Mouse (Mus musculus) forebrain, embryonic 16.5 days (tissue): ENCODE measurements around the gene Wipf1. TPM values are rescaled to one million over a fixed set of nuclear protein-coding genes. Genes with fewer than 3 reads are reported as not detected.

ENCODE experiments used
- ATAC-seq: fragments of 200-750 bp; cut with Nextera tagmentation; 2 replicates; pipeline ENCODE4 v1.8.0; 2017; ENCODE audit warnings: mild to moderate bottlenecking, moderate library complexity
- H3K27ac ChIP-seq: fragments of 300-500 bp; sonication (generic); 2 replicates; pipeline ENCODE4 v1.5.1; 2014; ENCODE audit warnings: low read length, control low read depth
- H3K27me3 ChIP-seq: fragments of 300-500 bp; sonication (generic); replicated peaks from 2 replicates; pipeline ENCODE4 v1.6.1; 2014; ENCODE audit warnings: low read length; ENCODE audit not compliant: control insufficient read depth, insufficient read depth
- H3K36me3 ChIP-seq: fragments of 300-500 bp; sonication (generic); 2 replicates; pipeline ENCODE4 v1.6.1; 2014; ENCODE audit not compliant: control insufficient read depth, insufficient read depth
- H3K4me1 ChIP-seq: fragments of 300-500 bp; sonication (generic); replicated peaks from 2 replicates; pipeline ENCODE4 v1.6.1; 2014; ENCODE audit warnings: low read length; ENCODE audit not compliant: control insufficient read depth, insufficient read depth
- H3K4me2 ChIP-seq: fragments of 300-500 bp; sonication (generic); 2 replicates; pipeline ENCODE4 v1.6.1; 2014; ENCODE audit warnings: mild to moderate bottlenecking, low read length, control low read depth
- H3K4me3 ChIP-seq: fragments of 300-500 bp; sonication (generic); replicated peaks from 2 replicates; pipeline ENCODE4 v1.5.1; 2014; ENCODE audit warnings: mild to moderate bottlenecking, low read length, control low read depth
- H3K9ac ChIP-seq: fragments of 300-500 bp; sonication (generic); replicated peaks from 2 replicates; pipeline ENCODE4 v1.6.1; 2014; ENCODE audit warnings: low read depth, low read length, control low read depth
- H3K9me3 ChIP-seq: fragments of 300-500 bp; sonication (generic); 2 replicates; pipeline ENCODE4 v1.6.1; 2016; ENCODE audit warnings: low read length; ENCODE audit not compliant: control insufficient read depth
- WGBS: fragments of 180-500 bp; shearing (Covaris S2); extraction: QIAGEN DNeasy Blood & Tissue Kit; methylation state at CpG from one replicate; pipeline ENCODE4 v1.1.7; 2014; 5-methylcytosine and 5-hydroxymethylcytosine counted together
- polyA plus RNA-seq: library from polyadenylated mRNA; unstranded; fragments of >200 nt; fragmentation: Nextera tagmentation; extraction: Ambion mirVana; gene quantifications from 2 replicates; pipeline ENCODE4 v1.2.1, GENCODE M21; 2015

Wipf1 gene
- polyA plus RNA-seq, 1 experiment from 2014 or later = 1.8 TPM

DNA sequence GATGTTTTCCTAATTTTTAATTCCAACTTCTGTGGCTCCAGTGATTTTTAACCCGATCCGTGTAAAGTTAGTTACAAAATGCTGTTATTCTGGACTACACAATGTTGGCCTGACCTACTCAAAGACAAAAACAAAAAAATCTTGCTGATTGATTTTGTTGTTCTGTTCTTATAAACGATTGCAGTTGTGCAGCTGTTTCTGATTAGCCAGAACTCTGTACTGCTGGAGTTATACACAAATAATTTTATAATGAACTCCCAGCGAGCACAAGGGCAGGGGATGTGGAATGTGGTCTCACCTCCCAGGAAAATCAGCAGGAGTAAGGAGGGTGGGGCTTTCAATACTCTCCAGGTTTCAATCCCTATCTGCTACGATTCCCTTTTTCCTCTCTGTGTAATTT lies 10.6 kb downstream of the Wipf1 start:
- 88% methylated on average over 5 of the region's 5 CpGs for WGBS
- ATAC-seq = no peak

DNA sequence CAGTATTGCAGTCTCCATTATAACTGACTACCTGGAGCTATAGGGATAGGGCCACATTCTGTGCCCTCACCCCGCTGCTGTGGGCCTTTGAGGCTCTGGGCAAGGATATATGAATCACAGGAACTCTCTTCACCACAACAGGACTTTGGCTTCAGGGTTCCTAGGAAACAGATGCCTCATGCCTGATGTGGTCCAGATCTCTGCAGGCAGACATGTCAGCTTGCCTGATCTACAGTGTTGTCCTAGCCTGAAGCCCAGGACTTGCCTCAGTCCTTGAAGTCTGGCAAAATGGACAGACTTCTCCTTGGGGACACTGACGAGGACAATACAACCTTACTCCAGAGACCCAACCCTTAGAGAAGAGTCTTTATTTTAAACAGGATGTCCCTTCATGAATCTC lies 11.2 kb downstream of the Wipf1 start:
- 94% methylated on average over 2 of the region's 2 CpGs for WGBS
- ATAC-seq = no peak
- H3K4me1 ChIP-seq = no peaks in the 10 kb centered on the region
- no peak overlapping the region for H3K27ac ChIP-seq
- H3K4me2 ChIP-seq = no peak overlapping the region
- no peaks in the 10 kb centered on the region for H3K27me3 ChIP-seq
- H3K4me3 ChIP-seq = no peak overlapping the region
- H3K36me3 ChIP-seq = no peaks in the 10 kb centered on the region
- H3K9me3 ChIP-seq = no peaks in the 10 kb centered on the region
- H3K9ac ChIP-seq = no peak overlapping the region

More for the DNA sequence above, 10.6 kb downstream of the Wipf1 start:
- H3K9ac ChIP-seq = no peak overlapping the region
- no peaks in the 10 kb centered on the region for H3K27me3 ChIP-seq
- no peaks in the 10 kb centered on the region for H3K4me1 ChIP-seq
- H3K4me3 ChIP-seq = no peak overlapping the region
- no peaks in the 10 kb centered on the region for H3K9me3 ChIP-seq
- no peak overlapping the region for H3K27ac ChIP-seq
- H3K36me3 ChIP-seq = no peaks in the 10 kb centered on the region
- H3K4me2 ChIP-seq = no peak overlapping the region

DNA sequence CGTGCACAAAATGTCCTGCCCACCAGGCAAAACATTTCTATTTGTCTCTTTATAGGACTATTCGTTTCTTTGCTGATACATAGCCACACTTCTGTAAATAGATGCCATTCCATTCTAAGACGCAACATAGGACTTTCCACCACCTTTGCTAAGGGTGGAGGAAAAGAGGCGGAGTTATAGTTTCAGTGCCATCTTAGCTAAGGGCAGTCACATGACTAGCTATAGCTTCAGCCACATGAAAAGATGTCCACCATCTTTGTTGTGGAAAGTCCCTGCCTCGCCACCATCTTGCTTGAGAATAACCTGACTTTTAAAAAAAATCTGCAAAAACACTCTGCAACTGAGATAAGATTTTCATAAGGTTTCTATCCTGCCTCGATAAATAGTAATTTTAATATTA lies 15.4 kb downstream of the Wipf1 start:
- 0 out of 2 replicates have a peak, but pooled peaks cover 3% of the 10 kb centered on the region for H3K4me1 ChIP-seq
- ATAC-seq = no peak
- no peak overlapping the region for H3K4me2 ChIP-seq
- H3K27me3 ChIP-seq = no peaks in the 10 kb centered on the region
- H3K9ac ChIP-seq = no peak overlapping the region
- H3K9me3 ChIP-seq = no peaks in the 10 kb centered on the region
- no peaks in the 10 kb centered on the region for H3K36me3 ChIP-seq
- WGBS = 91% methylated on average over 6 of the region's 6 CpGs
- no peak overlapping the region for H3K27ac ChIP-seq
- H3K4me3 ChIP-seq = no peak overlapping the region

DNA sequence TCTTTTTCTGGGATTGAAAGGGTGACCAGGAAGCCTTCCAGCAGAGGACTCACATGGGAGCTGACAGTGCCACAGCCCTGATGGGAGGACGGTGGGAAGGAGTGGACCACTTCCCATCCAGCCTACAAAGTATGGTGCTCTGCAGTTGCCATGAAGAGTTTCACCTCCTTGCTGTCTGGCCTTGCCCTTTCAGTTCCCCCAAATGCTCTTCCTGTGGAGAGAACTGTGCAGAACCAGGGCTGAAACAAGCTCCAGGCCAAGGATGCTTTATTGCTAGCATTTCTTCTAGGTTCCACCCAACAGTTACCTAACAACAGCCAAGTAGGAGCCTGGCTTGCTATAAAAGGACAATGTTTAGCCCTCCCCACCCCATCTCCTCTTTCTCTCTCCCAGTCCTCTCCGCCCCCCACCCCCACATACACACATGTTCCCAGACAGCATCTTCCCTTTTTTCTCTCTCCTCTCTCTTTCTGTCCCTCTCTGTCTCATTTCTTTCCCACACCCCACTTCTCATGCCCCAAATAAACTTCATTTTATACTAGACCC lies 16.3 kb downstream of the Wipf1 start:
- Histone ChIP-seq H3K4me3 (no peak overlapping the region), H3K9me3 (no peaks in the 10 kb centered on the region), H3K4me2 (no peak overlapping the region), H3K9ac (no peak overlapping the region), H3K27ac (no peak overlapping the region), H3K27me3 (no peaks in the 10 kb centered on the region), H3K36me3 (no peaks in the 10 kb centered on the region), H3K4me1 (0 out of 2 replicates have a peak, but pooled peaks cover 3% of the 10 kb centered on the region)
- WGBS = 88% methylated on average over 2 of the region's 2 CpGs
- no peak for ATAC-seq

DNA sequence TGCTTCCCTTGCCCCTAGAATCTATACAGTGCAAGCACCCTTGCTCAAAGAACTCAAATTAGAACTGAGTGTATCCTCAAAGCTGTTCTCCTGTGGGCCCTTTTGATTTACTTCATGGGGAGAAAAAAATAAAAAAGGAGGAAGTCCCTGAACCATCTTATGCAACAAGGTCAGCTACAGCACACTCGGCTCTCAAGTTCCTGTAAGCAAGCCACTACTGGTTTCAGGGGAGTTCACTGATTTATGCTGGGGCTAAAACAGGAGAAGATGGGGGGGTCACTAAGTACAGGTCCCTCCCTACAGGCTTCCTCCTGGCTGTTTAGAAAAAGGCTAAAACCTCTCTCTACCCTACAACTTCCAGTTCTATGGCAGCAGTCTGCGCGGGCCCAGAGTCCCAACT lies 17.5 kb downstream of the Wipf1 start:
- no peak overlapping the region for H3K9ac ChIP-seq
- no peak overlapping the region for H3K4me3 ChIP-seq
- no peak overlapping the region for H3K27ac ChIP-seq
- no peaks in the 10 kb centered on the region for H3K36me3 ChIP-seq
- 0 out of 2 replicates have a peak, but pooled peaks cover 3% of the 10 kb centered on the region for H3K4me1 ChIP-seq
- 96% methylated on average over 3 of the region's 3 CpGs for WGBS
- H3K9me3 ChIP-seq = no peaks in the 10 kb centered on the region
- no peak for ATAC-seq
- no peaks in the 10 kb centered on the region for H3K27me3 ChIP-seq
- H3K4me2 ChIP-seq = no peak overlapping the region

DNA sequence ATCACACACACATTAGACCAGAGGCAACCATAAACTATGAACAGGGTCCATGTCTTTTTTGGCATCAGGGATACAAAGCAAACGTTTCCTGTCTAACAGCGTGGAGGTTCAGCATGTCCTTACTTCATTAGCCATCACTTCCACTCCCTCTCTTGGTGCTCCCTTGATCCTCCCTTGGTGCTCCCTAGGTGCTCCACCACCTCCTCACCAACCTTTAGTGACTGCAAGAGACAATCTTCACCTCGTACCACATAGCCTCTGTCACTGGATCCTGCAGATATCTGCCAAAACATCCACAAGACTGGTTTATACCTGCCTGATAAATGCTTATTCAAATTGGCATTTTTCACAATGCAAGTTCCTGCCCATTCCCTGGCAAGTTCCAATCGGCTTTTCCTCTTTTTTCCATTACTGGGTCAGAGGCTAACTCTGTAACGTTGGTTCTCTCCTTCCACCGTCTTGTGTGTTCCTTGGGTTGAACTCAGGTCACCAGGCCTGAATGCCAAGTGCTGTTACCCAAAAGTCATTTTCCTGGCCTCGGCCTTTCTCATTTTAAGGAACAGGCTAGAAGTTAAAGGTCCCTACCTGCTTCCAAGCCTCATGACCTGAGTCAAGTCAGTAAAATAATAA lies 18.7 kb downstream of the Wipf1 start:
- H3K27ac ChIP-seq = no peak overlapping the region
- H3K4me1 ChIP-seq = 0 out of 2 replicates have a peak, but pooled peaks cover 3% of the 10 kb centered on the region
- no peak for ATAC-seq
- no peaks in the 10 kb centered on the region for H3K36me3 ChIP-seq
- H3K4me3 ChIP-seq = no peak overlapping the region
- H3K9ac ChIP-seq = no peak overlapping the region
- H3K27me3 ChIP-seq = no peaks in the 10 kb centered on the region
- no peaks in the 10 kb centered on the region for H3K9me3 ChIP-seq
- 87% methylated on average over 7 of the region's 7 CpGs for WGBS
- no peak overlapping the region for H3K4me2 ChIP-seq

DNA sequence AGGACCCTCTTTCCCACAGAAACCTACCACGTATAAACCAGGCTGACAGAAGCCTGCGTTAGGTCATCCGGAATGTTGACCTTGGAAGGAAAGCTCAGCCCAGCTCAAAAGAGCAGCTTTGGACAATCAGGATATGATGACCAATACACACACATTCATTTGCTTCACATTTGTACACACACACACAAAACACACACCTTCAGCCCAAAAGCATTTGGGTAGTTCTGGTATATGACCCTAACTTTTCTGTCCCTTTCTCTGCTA lies 19.6 kb downstream of the Wipf1 start:
- H3K9ac ChIP-seq = no peak overlapping the region
- WGBS = 87% methylated on average over 3 of the region's 3 CpGs
- no peak overlapping the region for H3K27ac ChIP-seq
- no peaks in the 10 kb centered on the region for H3K27me3 ChIP-seq
- H3K9me3 ChIP-seq = no peaks in the 10 kb centered on the region
- ATAC-seq = no peak
- H3K4me1 ChIP-seq = 0 out of 2 replicates have a peak, but pooled peaks cover 3% of the 10 kb centered on the region
- no peaks in the 10 kb centered on the region for H3K36me3 ChIP-seq
- H3K4me2 ChIP-seq = no peak overlapping the region
- no peak overlapping the region for H3K4me3 ChIP-seq

DNA sequence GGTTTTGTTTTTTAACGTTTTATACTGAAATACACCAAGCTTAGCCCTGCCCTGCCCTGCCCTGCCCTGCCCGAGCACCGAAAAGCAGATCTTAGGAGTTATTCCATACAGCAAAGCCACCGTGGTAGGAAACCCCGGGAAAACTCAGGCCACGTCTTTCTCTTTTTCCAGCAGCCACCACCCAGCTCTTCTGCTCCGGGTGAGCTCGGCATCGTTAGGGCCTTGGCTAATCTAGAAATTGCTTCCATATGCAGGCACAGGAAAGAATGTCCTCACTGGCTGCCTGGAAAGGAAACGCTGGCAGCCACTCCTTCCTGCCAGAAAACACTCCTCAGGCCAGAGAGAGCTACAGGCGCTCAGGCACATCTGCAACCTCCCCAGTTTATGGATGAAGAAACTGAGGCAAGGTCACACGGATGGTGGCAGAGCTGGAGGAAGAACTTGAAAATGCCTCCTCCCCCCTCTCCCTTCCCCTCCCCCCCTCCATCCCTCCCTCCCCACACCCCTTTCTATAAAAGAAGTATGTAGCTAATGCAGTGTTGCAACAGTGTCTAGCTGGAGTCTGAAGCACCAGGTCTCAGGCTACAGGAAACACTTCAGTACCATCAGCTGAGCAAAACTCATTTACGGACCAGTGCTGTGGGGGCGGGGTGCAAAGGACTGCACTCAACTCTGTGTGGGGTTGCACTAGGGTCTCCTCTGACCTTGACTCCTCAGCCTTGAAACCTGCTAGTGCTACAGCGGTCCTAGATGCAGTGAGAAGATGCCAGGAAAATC lies 20.1 kb downstream of the Wipf1 start:
- no peak overlapping the region for H3K27ac ChIP-seq
- no peak for ATAC-seq
- 0 out of 2 replicates have a peak, but pooled peaks cover 3% of the 10 kb centered on the region for H3K4me1 ChIP-seq
- H3K4me3 ChIP-seq = no peak overlapping the region
- H3K9ac ChIP-seq = no peak overlapping the region
- H3K27me3 ChIP-seq = no peaks in the 10 kb centered on the region
- 62% methylated on average over 15 of the region's 15 CpGs for WGBS
- H3K4me2 ChIP-seq = no peak overlapping the region
- H3K9me3 ChIP-seq = no peaks in the 10 kb centered on the region
- no peaks in the 10 kb centered on the region for H3K36me3 ChIP-seq

DNA sequence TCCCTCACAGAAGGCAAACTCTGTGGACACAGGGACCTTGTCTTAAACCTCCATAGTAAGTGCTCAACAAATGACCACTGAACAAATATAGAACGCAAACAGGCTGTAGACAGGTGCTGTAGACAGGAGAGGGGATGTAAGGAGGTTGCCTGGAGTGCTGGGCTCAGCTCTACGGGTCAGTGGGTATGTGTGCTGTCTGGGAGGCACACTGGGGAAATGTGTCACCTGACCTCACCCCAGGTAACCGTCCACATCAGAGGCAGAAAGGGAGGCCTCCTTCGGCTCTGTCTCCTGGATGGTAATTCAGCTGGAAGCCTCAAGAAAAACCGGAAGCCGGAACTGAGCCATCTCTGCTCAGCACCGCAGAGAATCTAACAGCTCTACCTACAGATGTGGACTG lies 21.6 kb downstream of the Wipf1 start:
- WGBS = 87% methylated on average over 7 of the region's 7 CpGs

More for the DNA sequence above, 21.6 kb downstream of the Wipf1 start:
- Histone ChIP-seq H3K27ac (no peak overlapping the region), H3K4me1 (0 out of 2 replicates have a peak, but pooled peaks cover 3% of the 10 kb centered on the region), H3K27me3 (no peaks in the 10 kb centered on the region), H3K4me3 (no peak overlapping the region), H3K9ac (no peak overlapping the region), H3K4me2 (no peak overlapping the region), H3K9me3 (no peaks in the 10 kb centered on the region), H3K36me3 (no peaks in the 10 kb centered on the region)
- no peak for ATAC-seq
